Mouse (Mus musculus) T-cell, adult 2 months (primary cell): Measurements from ENCODE around the gene Ccdc36.

Experiments
- DNase-seq: peaks from one replicate; pipeline ENCODE4 v3.0.0; 2022; ENCODE audit warnings: low spot score

Gene Ccdc36

DNA sequence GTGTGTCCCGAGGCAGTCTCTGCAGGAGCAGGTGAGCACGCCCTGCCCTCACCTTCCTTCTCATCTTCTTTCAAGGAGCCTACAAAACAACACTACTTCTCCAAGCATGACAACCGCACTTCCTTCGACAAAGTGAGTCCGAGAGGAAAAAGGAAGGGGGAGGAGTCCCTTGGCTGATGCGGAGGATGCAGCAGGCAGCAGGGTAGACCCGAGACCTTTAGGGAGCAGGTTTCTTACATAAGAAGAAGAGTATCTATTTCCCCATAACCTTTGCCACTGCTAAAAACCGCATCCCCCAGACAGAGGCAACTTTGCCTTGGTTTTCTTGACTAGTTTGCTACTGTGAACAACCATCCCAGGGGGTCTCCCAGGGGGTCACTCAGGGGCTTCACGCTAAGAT lies 16.8 kb upstream of the Ccdc36 start:
- peak; percentile 27 for DNase-seq

DNA sequence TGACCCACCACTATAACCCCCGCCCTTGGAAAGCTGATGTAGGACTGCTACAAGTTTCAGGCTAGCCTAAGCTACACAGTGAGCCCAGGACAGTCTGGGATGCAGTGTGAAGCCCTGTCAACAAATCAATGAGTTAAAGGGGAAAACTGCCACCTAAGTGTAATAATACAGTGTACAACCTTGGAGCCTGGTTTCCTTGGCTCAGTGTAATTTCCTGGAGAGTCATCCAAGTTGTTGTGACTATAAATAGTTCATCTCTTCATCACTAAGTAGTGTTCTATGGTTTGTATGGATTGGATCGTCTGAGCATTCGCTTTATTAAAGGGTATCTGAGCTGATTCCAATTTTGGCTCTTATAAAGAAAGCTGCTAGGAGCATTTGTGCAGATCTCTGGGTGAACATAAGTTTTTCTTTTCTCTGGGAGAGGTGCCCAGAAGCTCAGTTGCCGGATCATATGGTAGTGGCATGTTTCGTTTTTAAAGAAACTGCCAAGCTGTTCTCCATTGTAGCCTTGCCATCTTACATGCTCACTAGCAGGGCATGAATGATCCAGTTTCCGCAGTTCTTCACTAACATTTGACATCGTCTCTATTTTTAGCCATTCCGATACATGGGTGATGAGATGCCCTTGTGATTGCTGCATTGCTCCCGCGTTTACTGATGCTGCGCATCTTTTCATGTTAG lies 13.1 kb upstream of the Ccdc36 start:
- no peak for DNase-seq

DNA sequence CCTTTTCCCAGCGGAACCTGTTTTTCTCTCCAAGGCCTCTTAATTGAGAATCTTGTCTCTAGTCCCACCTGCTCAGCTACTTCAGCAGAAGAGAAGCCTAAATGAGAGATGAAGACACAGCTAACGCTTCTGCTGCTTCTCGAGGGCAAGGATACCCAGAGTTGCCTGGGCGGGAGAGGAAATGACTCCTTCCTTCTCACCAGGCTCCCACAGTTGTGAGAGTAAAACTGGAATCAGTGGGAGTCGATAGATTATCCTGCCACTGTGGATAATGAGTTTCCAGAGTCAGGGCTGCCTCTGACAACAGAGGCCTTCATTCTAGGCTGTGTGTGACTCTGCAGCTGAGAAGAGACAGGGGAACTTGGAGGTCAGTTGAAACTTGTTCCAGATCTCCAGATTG lies 12.2 kb upstream of the Ccdc36 start:
- no peak for DNase-seq

DNA sequence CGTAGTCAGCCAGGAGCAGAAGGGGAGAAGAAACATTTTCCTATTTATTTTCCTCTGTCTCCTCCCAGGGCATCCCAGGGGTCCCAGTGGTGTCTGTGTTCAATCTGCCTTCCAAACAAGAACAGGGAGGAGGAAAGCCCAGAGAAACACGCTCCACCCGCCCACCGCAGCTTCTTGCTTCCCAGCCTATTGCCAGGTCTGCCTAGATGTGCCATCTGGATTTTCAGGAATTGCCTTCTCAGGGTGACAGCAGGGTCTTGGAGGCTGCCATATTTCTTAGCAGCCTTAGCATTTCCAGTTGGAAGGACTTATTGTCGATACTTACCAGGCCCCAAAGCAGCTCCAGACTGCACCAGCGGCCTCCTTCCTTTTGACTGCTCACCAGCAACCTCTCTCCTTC lies 10.9 kb upstream of the Ccdc36 start:
- DNase-seq, result no peak

DNA sequence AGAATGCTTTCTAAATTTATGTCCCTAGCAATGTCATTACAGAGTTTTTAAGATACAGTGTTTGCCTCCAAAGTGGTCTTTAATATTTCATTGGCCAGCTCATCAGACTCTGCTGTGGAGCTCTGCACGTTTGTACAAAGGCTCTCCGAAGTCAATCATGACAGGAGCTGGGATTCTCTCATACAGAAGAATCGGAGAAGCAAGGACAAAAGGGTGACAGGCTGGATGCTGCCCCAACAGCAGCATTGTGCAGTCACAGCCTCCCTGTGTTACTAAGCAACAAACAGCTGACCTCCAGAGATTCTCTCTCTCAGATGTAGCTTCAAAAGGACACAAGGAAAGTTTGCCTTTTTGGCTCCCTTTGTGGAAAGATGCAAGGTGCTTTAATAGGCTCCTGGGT lies 7.9 kb upstream of the Ccdc36 start, which contains the start of gene BC048562:
Gene BC048562, plus strand, starts transcription at position 301 of the 400 bp plus-strand sequence.
- DNase-seq, result no peak

DNA sequence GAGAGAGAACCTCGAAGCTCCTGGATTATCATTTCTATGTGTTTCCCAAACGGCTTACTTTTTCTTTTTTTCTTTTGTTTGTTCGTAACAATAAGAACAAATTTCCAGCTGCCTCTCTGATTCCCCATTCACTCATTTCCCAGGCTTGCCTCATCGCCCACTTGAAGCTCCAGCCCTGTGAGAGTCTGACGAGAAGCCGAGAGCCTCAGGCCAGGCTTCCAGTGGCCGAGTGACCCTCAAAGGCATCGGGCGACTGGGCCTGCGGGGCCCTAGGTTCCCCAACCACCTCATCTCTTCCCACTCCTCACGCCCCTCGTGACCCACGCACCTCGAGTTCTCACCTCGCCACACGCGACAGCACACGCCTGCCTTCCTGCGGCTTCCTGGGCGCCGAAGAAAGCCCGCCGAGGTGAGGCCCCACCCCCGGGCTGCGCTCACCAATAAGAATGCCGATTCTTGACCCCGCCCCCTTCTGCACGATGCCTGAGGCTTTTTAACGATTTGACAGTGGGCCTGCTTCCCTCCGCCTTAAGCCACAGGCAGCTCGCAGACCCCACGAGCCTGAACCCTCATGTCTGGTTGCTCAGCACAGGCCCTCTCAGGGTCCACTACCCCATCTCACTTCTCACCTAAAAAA lies 3.3 kb upstream of the Ccdc36 start:
- no peak for DNase-seq

DNA sequence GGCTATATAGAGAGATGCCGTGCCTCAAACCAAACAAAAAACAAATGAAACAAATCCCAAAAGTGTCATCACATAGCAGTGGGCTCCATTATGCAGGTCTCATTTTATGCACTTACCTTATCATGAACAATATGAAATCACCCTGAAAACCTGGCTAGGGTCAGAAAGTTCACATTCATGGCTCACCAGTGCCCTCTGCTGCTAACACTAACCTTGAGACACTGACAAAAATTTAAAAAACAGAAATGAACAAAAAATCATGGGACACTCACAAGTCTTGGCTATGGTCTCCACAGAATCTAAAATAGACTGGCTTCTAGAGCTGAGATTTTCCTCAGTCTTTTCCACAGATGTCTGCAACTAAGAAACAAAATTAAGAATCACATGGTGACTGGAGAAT lies 16.1 kb downstream of the Ccdc36 start:
- DNase-seq, result no peak

GRCm38 (mm10) chr9:108411381-108411942 lies 16.8 kb downstream of the Ccdc36 start:
- no peak for DNase-seq

GRCm38 (mm10) chr9:108409535-108409934 lies 18.7 kb downstream of the Ccdc36 start:
- DNase-seq, result no peak

- no peak for DNase-seq
These were observed 23.8 kb downstream of the Ccdc36 start for GRCm38 (mm10) chr9:108404451-108404850.

GRCm38 (mm10) chr9:108403081-108403480 lies 25.2 kb downstream of the Ccdc36 start:
- DNase-seq, result no peak

GRCm38 (mm10) chr9:108401186-108401960 lies 26.9 kb downstream of the Ccdc36 start:
- DNase-seq, result no peak

DNA sequence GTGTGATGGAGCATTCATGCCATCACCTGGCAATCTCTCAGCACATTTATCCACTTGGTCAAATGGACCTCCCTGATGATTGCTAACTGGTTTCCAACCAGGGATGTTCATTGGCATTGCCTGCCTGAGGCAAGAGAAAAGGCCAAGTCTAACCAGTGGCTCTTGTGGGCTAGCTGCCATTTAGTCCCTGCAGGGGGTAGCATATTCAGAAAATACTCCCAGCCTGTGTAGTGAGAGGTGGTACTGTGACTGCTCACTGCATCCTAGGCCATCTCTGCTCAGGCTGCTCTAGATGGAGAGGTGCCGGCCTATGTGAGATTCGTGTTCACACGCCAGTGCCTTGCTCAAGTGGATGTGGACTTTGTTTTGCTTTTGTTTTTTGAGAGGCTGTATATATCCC lies 30.0 kb downstream of the Ccdc36 start:
- no peak for DNase-seq

DNA sequence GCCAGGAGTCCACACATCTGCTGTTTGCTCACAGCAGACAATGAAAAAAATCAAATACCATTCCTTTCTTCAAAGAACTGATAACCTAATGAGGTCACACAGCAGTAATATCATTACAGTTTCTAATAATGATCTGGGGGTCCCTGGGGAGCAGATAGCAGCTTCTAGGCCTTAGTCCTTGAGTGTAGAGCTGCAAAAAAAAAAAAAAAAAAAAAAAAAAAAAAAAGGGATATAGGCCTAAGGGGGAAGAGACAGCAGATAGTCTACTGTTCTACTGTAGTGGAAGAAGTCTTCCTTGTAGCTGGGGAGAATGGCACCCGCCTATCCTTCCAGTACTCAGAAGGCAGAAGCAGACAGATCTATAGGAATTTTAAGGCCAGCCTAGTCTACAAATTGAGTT lies 32.9 kb downstream of the Ccdc36 start:
- no peak for DNase-seq

- no peak for DNase-seq
These were observed 34.1 kb downstream of the Ccdc36 start for GRCm38 (mm10) chr9:108394191-108394590.

GRCm38 (mm10) chr9:108392676-108393075 lies 35.6 kb downstream of the Ccdc36 start, which contains the start of gene 1700102P08Rik:
TSS of gene 1700102P08Rik (plus strand) at chr9:108392805.
- no peak for DNase-seq

DNA sequence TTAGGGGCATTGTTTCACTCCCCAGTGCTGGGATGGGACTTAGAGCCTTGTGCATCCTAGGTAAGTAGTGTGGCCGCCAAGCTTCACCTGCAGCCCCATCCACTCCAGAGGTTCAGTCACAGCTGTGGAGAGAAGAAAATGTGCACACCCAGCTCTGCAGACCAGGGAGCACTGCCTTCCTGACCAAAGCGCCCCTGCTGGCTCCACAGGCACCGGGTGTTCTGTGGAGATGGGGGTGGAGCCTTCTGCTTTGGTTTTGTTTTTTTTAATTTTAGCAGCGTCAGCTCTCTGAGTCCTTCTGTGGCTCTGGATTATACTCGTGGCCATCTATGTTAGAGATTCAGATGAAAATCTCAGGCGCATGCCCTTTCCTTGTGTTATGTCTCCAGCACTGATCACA lies 39.1 kb downstream of the Ccdc36 start:
- DNase-seq, result no peak

GRCm38 (mm10) chr9:108388601-108389000 lies 39.7 kb downstream of the Ccdc36 start:
- no peak for DNase-seq

DNA sequence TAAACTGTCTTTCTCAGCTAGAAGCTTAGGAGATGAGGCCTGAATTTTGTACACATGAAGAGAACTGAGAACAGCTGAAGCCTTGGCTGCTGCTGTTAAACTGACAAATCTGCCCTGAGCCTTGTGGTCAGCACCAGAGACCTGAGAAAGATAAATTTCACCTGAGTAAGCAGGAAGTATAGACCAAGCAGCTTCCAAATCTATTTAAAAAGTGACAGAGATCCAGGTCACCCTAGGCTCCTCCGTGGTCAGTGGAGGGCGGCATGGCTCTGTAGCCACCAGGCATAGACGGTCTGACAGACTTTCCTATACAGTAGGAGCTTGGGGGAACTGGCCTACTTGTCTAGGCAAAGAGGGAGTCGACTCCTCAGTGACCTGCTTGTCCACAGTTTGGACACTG lies 41.5 kb downstream of the Ccdc36 start:
- no peak for DNase-seq

GRCm38 (mm10) chr9:108385006-108385405 lies 43.3 kb downstream of the Ccdc36 start:
- DNase-seq, result no peak

GRCm38 (mm10) chr9:108381382-108381781 lies 46.9 kb downstream of the Ccdc36 start:
- no peak for DNase-seq

- no peak for DNase-seq
These were observed 49.0 kb downstream of the Ccdc36 start for GRCm38 (mm10) chr9:108379294-108379693.

DNA sequence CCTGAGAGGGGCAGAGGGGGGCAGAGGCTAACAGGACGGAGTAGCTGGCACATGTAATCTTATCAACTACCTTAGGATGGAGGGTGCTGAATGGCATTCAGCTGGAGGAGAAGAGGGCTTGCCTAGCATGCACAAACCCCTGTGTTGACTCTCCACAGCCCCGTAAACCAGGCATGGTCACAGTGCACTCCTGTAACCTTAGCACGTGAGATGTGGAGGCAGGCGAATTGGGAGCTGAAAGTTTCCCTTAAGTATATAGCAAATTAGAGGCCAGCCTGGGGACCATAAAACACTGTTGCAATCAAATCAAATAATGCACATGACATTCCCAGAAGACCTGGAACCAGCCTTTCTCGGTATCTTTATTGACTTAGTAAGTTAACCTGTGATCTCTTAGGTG lies 49.5 kb downstream of the Ccdc36 start:
- no peak for DNase-seq
